Mouse (Mus musculus) megakaryocyte progenitor cell, adult 5-6 weeks (primary cell): Measurements from ENCODE around the gene Dlx3. TPM values are rescaled to one million over a fixed set of nuclear protein-coding genes. Genes with fewer than 3 reads are reported as not detected.

Source experiments
- ATAC-seq: replicated peaks from 2 replicates; pipeline ENCODE4 v1.8.0; 2016; ENCODE audit warnings: mild to moderate bottlenecking, moderate TSS enrichment, inconsistent platforms; ENCODE audit not compliant: poor library complexity
- total RNA-seq, 2 experiments: library from RNA; stranded (forward) in 1 of 2; stranded (reverse) in 1 of 2; fragments of 157-497, 149-512 nt in 1 of 2; fragments of 200-1000 nt in 1 of 2; gene quantifications; 2 replicates each; pipeline versions ENCODE4 v1.2.3 to v1.2.4; 2015 to 2017

Gene Dlx3
- total RNA-seq, 2 experiments from 2014 or later, result not detected

- no peak for ATAC-seq
Measured at GRCm38 (mm10) chr11:95088286-95088685, 31.6 kb upstream of the Dlx3 start.

GRCm38 (mm10) chr11:95088857-95089779 lies 30.8 kb upstream of the Dlx3 start:
- no peak for ATAC-seq

GRCm38 (mm10) chr11:95093077-95093476 lies 26.8 kb upstream of the Dlx3 start:
- no peak for ATAC-seq

- ATAC-seq, result no peak
Measured at GRCm38 (mm10) chr11:95095596-95095995, 24.3 kb upstream of the Dlx3 start.

GRCm38 (mm10) chr11:95096608-95097373 lies 23.1 kb upstream of the Dlx3 start:
- no peak for ATAC-seq

- ATAC-seq, result no peak
Measured at GRCm38 (mm10) chr11:95097889-95098288, 22.0 kb upstream of the Dlx3 start.

- ATAC-seq, result no peak
Measured at GRCm38 (mm10) chr11:95098346-95099095, 21.4 kb upstream of the Dlx3 start.

GRCm38 (mm10) chr11:95100393-95100792 lies 19.5 kb upstream of the Dlx3 start:
- 0 out of 2 replicates have a peak, but pooled peaks have one; percentile 34 for ATAC-seq

GRCm38 (mm10) chr11:95101071-95101788 lies 18.7 kb upstream of the Dlx3 start:
- ATAC-seq, result no peak

- ATAC-seq, result no peak
Measured at GRCm38 (mm10) chr11:95102161-95102904, 17.6 kb upstream of the Dlx3 start.

- peak; percentile 56 for ATAC-seq
Measured at GRCm38 (mm10) chr11:95104266-95104665, 15.7 kb upstream of the Dlx3 start.

GRCm38 (mm10) chr11:95105274-95105874 lies 14.5 kb upstream of the Dlx3 start:
- no peak for ATAC-seq

GRCm38 (mm10) chr11:95106440-95107236 lies 13.3 kb upstream of the Dlx3 start:
- ATAC-seq, result peak; percentile 86

- ATAC-seq, result no peak
Measured at GRCm38 (mm10) chr11:95109000-95109399, 10.9 kb upstream of the Dlx3 start.

GRCm38 (mm10) chr11:95110081-95110480 lies 9.8 kb upstream of the Dlx3 start:
- ATAC-seq, result no peak

- ATAC-seq, result peak; percentile 78
Measured at GRCm38 (mm10) chr11:95117030-95117429, 2.9 kb upstream of the Dlx3 start.

GRCm38 (mm10) chr11:95118505-95118904 lies 1.4 kb upstream of the Dlx3 start:
- ATAC-seq, result peak; percentile 71

- ATAC-seq, result no peak
Measured at GRCm38 (mm10) chr11:95120633-95121020, 708 bp downstream of the Dlx3 start.
